Mouse (Mus musculus) kidney, postnatal 0 days (tissue): ENCODE measurements around the gene Aff3. TPM values are rescaled to one million over a fixed set of nuclear protein-coding genes. Genes with fewer than 3 reads are reported as not detected.

Experiments
- ATAC-seq: fragments of 200-750 bp; cut with Nextera tagmentation; replicated peaks from 2 replicates; pipeline ENCODE4 v1.8.0; 2017; ENCODE audit warnings: low read depth, moderate number of reproducible peaks, moderate TSS enrichment, moderate library complexity; ENCODE audit not compliant: low FRiP score
- DNase-seq: peaks from one replicate; pipeline ENCODE4 v3.0.0-alpha.2; 2016; ENCODE audit warnings: low spot score
- H3K27ac ChIP-seq: fragments of 300-500 bp; sonication (generic); 2 replicates; pipeline ENCODE4 v1.5.1; 2014; ENCODE audit warnings: mild to moderate bottlenecking
- H3K27me3 ChIP-seq: fragments of 300-500 bp; sonication (generic); 2 replicates; pipeline ENCODE4 v1.6.1; 2014; ENCODE audit warnings: low read length, mixed read lengths; ENCODE audit not compliant: insufficient read depth
- H3K36me3 ChIP-seq: fragments of 300-500 bp; sonication (generic); 2 replicates; pipeline ENCODE4 v1.6.1; 2014; ENCODE audit warnings: low read length, mixed read lengths; ENCODE audit not compliant: insufficient read depth
- H3K4me1 ChIP-seq: fragments of 300-500 bp; sonication (generic); replicated peaks from 2 replicates; pipeline ENCODE4 v1.6.1; 2014; ENCODE audit warnings: antibody characterized with exemption, low read length, mixed read lengths; ENCODE audit not compliant: insufficient read depth
- H3K4me2 ChIP-seq: fragments of 300-500 bp; sonication (generic); 2 replicates; pipeline ENCODE4 v1.6.1; 2014; ENCODE audit warnings: mild to moderate bottlenecking, low read length, moderate library complexity, mixed read lengths
- H3K4me3 ChIP-seq: fragments of 300-500 bp; sonication (generic); replicated peaks from 2 replicates; pipeline ENCODE4 v1.5.1; 2014; ENCODE audit warnings: low read depth, low read length
- H3K9ac ChIP-seq: fragments of 300-500 bp; sonication (generic); 2 replicates; pipeline ENCODE4 v1.6.1; 2014; ENCODE audit warnings: low read depth, low read length
- H3K9me3 ChIP-seq: fragments of 300-500 bp; sonication (generic); replicated peaks from 2 replicates; pipeline ENCODE4 v1.6.1; 2016; ENCODE audit warnings: low read length, inconsistent platforms, mixed read lengths
- CTCF ChIP-seq: IDR thresholded peaks from 2 replicates; pipeline ENCODE4 v1.5.1; 2016; ENCODE audit warnings: antibody characterized with exemption, low read depth, mild to moderate bottlenecking, moderate library complexity
- WGBS: fragments of 180-500 bp; shearing (Covaris S2); extraction: QIAGEN DNeasy Blood & Tissue Kit; methylation state at CpG from one replicate; pipeline ENCODE4 v1.1.7; 2014; 5-methylcytosine and 5-hydroxymethylcytosine counted together
- polyA plus RNA-seq: library from polyadenylated mRNA; unstranded; fragments of >200 nt; fragmentation: Nextera tagmentation; extraction: Ambion mirVana; gene quantifications from 2 replicates; pipeline ENCODE4 v1.2.1, GENCODE M21; 2015

Gene Aff3
- polyA plus RNA-seq, 1 experiment from 2014 or later: 7.9 TPM

DNA sequence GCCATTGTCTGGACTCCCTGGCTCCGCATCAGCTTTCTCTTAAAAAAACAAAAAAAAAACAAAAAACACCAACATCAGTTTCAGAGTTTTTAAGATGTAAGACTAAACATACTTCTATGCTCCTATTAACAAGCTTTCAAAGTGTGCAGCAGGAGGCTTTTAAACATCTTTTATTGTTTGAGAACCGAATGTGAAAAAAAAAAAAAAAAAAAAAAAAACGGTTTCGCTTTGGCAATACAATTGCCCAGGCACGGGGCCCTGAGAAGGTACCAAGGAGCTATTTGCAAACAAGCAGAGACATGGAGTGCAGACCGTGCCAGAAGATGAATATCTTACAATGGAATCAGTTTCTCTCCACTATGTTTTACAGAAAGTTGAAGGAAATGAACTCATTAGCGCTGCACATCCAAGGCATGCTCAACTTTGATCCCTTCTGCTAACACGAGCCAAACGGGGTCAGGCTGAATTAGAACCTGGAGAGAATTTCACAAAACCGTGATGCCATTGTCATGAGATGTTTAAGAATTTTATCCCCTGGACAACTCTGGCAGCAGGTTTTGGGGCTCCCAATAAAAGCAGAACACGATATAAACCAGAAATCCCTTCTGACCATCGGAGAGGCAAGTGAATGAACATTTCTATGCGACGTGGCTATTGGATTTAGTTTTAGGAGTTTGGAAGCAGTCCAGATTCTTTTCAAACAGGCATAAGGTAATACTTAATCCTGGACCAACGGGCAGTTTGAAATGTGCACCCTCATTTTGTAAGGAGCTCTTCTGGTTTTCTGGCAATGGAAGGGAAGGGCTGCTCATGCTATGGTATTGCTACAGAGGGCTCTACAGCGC, 344.4 kb downstream of the Aff3 start:
- Histone ChIP-seq H3K36me3 (no peaks in the 10 kb centered on the region), H3K27me3 (no peaks in the 10 kb centered on the region), H3K4me2 (no peak overlapping the region), H3K27ac (no peak overlapping the region), H3K9ac (no peak overlapping the region), H3K9me3 (no peaks in the 10 kb centered on the region), H3K4me3 (no peak overlapping the region), H3K4me1 (no peaks in the 10 kb centered on the region)
- WGBS: 76% methylated on average over 16 of the region's 16 CpGs
- TF ChIP-seq CTCF: no peak
- ATAC-seq (no peak), DNase-seq (no peak)

- H3K4me2 ChIP-seq: no peak overlapping the region
- DNase-seq: peak; percentile 28
- peak; percentile 34; the same call in 1 of the 2 replicates for TF ChIP-seq CTCF
- H3K36me3 ChIP-seq: no peaks in the 10 kb centered on the region
- no peaks in the 10 kb centered on the region for H3K27me3 ChIP-seq
- no peak overlapping the region for H3K9ac ChIP-seq
- 64% methylated on average over 2 of the region's 2 CpGs for WGBS
- ATAC-seq: no peak
- no peak overlapping the region for H3K4me3 ChIP-seq
- no peaks in the 10 kb centered on the region for H3K9me3 ChIP-seq
- H3K4me1 ChIP-seq: no peaks in the 10 kb centered on the region
- H3K27ac ChIP-seq: no peak overlapping the region
Observed at GRCm38 (mm10) chr1:38318614-38319013, 346.1 kb downstream of the Aff3 start.

GRCm38 (mm10) chr1:38315992-38316391, 348.8 kb downstream of the Aff3 start:
- TF ChIP-seq CTCF: no peak
- no peaks in the 10 kb centered on the region for H3K9me3 ChIP-seq
- ATAC-seq (no peak), DNase-seq (no peak)
- no peaks in the 10 kb centered on the region for H3K36me3 ChIP-seq
- no peak overlapping the region for H3K9ac ChIP-seq
- no peak overlapping the region for H3K4me2 ChIP-seq
- H3K4me1 ChIP-seq: no peaks in the 10 kb centered on the region
- H3K4me3 ChIP-seq: no peak overlapping the region
- no peaks in the 10 kb centered on the region for H3K27me3 ChIP-seq
- H3K27ac ChIP-seq: no peak overlapping the region
- 86% methylated on average over 4 of the region's 4 CpGs for WGBS

- no peak for TF ChIP-seq CTCF
- H3K9me3 ChIP-seq: no peaks in the 10 kb centered on the region
- WGBS: 81% methylated on average over 8 of the region's 8 CpGs
- ATAC-seq (no peak), DNase-seq (no peak)
- H3K4me3 ChIP-seq: no peak overlapping the region
- no peaks in the 10 kb centered on the region for H3K27me3 ChIP-seq
- no peaks in the 10 kb centered on the region for H3K4me1 ChIP-seq
- no peak overlapping the region for H3K27ac ChIP-seq
- H3K4me2 ChIP-seq: no peak overlapping the region
- no peak overlapping the region for H3K9ac ChIP-seq
- no peaks in the 10 kb centered on the region for H3K36me3 ChIP-seq
Observed at GRCm38 (mm10) chr1:38310496-38310895, 354.3 kb downstream of the Aff3 start.

GRCm38 (mm10) chr1:38310076-38310475, 354.7 kb downstream of the Aff3 start:
- 58% methylated on average over 4 of the region's 4 CpGs for WGBS
- Histone ChIP-seq H3K4me2 (no peak overlapping the region), H3K4me3 (no peak overlapping the region), H3K36me3 (no peaks in the 10 kb centered on the region), H3K9ac (no peak overlapping the region), H3K4me1 (no peaks in the 10 kb centered on the region), H3K27me3 (no peaks in the 10 kb centered on the region), H3K9me3 (no peaks in the 10 kb centered on the region), H3K27ac (no peak overlapping the region)
- no peak for TF ChIP-seq CTCF
- ATAC-seq (no peak), DNase-seq (no peak)

DNA sequence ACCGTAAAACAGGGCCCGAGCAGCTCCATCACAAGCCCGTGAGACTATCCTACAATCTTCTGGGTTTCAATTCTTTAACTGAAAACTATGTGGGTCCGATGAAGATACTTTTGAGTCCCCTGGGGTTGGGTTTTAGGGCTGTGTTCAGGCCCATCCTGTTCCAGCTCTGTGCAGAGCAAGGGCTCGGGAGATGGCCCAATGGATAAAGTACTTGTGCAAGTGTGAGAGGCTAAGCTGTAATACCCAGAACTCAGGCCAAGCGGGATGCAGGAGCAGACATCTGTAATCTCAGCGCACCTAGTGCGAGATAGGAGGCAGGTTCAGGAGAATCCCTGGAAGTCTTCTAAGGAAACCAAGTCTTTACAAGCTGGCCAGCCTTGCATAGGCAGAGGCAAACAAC, 355.4 kb downstream of the Aff3 start:
- no peak for DNase-seq
- H3K27ac ChIP-seq: no peak overlapping the region
- H3K9ac ChIP-seq: no peak overlapping the region
- no peak overlapping the region for H3K4me2 ChIP-seq
- H3K27me3 ChIP-seq: no peaks in the 10 kb centered on the region
- WGBS: 93% methylated on average over 8 of the region's 8 CpGs
- TF ChIP-seq CTCF: no peak
- no peaks in the 10 kb centered on the region for H3K36me3 ChIP-seq
- no peaks in the 10 kb centered on the region for H3K9me3 ChIP-seq
- H3K4me3 ChIP-seq: no peak overlapping the region
- H3K4me1 ChIP-seq: no peaks in the 10 kb centered on the region
- ATAC-seq: no peak

DNA sequence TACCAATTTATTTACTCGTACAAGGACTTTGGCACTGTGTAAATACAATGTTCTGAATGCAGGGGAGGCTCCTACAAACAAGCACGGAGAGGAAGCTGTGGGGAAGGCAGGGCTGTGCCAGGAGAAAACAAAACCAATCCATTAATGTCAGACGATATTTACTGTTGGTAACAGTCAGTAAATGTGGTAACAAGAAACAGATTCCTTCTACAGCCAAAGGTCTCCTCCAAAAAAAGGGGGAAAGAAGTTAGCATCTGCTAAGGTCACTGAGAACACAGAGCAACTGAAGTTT, 356.1 kb downstream of the Aff3 start:
- WGBS: 26% methylated on average over 3 of the region's 3 CpGs
- Histone ChIP-seq H3K4me2 (no peak overlapping the region), H3K27me3 (no peaks in the 10 kb centered on the region), H3K9ac (no peak overlapping the region), H3K4me3 (no peak overlapping the region), H3K27ac (no peak overlapping the region), H3K9me3 (no peaks in the 10 kb centered on the region), H3K36me3 (no peaks in the 10 kb centered on the region), H3K4me1 (no peaks in the 10 kb centered on the region)
- ATAC-seq (no peak), DNase-seq (peak; percentile 5)
- TF ChIP-seq CTCF: no peak
